Mouse (Mus musculus): ENCODE data around the gene Chic2. TPM values are rescaled to one million over a fixed set of nuclear protein-coding genes. Genes with fewer than 3 reads are reported as not detected.

Chic2 gene
- total and polyA plus RNA-seq, 3 experiments: 33.4 to 100 (median 41.1) TPM

- no peak overlapping the region for H3K4me3 ChIP-seq (ENCODE audit: control insufficient read depth in 1 of 2, insufficient read depth in 1 of 2, low read depth in 2 of 2, low read length in 2 of 2)
- H3K27ac ChIP-seq (ENCODE audit: control insufficient read depth, low read depth, low read length): no peak overlapping the region
- no peak for DNase-seq (ENCODE audit: low read depth, low spot score)
- no peaks in the 10 kb centered on the region for H3K9me3 ChIP-seq (replicated peaks; ENCODE audit: insufficient read depth, low read length)
- no peaks in the 10 kb centered on the region for H3K36me3 ChIP-seq (ENCODE audit: control insufficient read depth in 1 of 2, insufficient read depth in 2 of 2, low read length in 2 of 2)
- no peaks in the 10 kb centered on the region for H3K79me2 ChIP-seq (ENCODE audit: control insufficient read depth, insufficient read depth, low read length, poor library complexity)
- peaks cover 3 to 6% of the 10 kb centered on the region in 2 experiments for H3K27me3 ChIP-seq (ENCODE audit: control insufficient read depth in 1 of 2, insufficient read depth in 2 of 2, low read length in 2 of 2)
- no peak overlapping the region for H3K9ac ChIP-seq (ENCODE audit: control insufficient read depth, low read depth, low read length, poor library complexity, severe bottlenecking)
- H3K4me1 ChIP-seq (ENCODE audit: control insufficient read depth in 1 of 2, insufficient read depth in 2 of 2, low read length in 2 of 2): no peaks in the 10 kb centered on the region
- TF ChIP-seq TCF12 (IDR thresholded peaks at IDR 0.05; ENCODE audit: low read depth, low read length): no peak
- no peak for TF ChIP-seq CHD1 (IDR thresholded peaks at IDR 0.05; ENCODE audit: low read depth, low read length)
- TF ChIP-seq ELF1 (IDR thresholded peaks at IDR 0.05; ENCODE audit: low read depth, low read length): no peak
- TF ChIP-seq RCOR1 (IDR thresholded peaks at IDR 0.05; ENCODE audit: low read depth, low read length): no peak
- TF ChIP-seq NRF1 (IDR thresholded peaks at IDR 0.05; ENCODE audit: insufficient read depth, low read depth, low read length, poor library complexity, severe bottlenecking): no peak
- TF ChIP-seq GATA1 (IDR thresholded peaks at IDR 0.05; ENCODE audit: low read depth, low read length): no peak
- TF ChIP-seq MAFK (IDR thresholded peaks at IDR 0.05; ENCODE audit: borderline replicate concordance, low read depth, low read length): no peak
- TF ChIP-seq MXI1 (IDR thresholded peaks at IDR 0.05; ENCODE audit: low read depth, low read length): no peak
- no peak for TF ChIP-seq HCFC1 (IDR thresholded peaks at IDR 0.05; ENCODE audit: low read depth, low read length)
- no peak for TF ChIP-seq JUND (IDR thresholded peaks at IDR 0.05; ENCODE audit: low read depth, low read length)
- TF ChIP-seq EP300 (IDR thresholded peaks at IDR 0.05; ENCODE audit: low read depth in 1 of 2, low read length in 2 of 2): no peak
- TF ChIP-seq ZMIZ1 (IDR thresholded peaks at IDR 0.05; ENCODE audit: low read depth, low read length): no peak
- TF ChIP-seq BHLHE40 (IDR thresholded peaks at IDR 0.05; ENCODE audit: borderline replicate concordance, low read depth, low read length): no peak
- no peak for TF ChIP-seq E2F4 (IDR thresholded peaks at IDR 0.05; ENCODE audit: borderline replicate concordance, low read depth, low read length)
- no peak for TF ChIP-seq TAL1 (IDR thresholded peaks at IDR 0.05; ENCODE audit: low read length)
- no peak for TF ChIP-seq CHD2 (IDR thresholded peaks at IDR 0.05; ENCODE audit: low read length)
- no peak for TF ChIP-seq CTCF (IDR thresholded peaks at IDR 0.05 in 2 of 3, conservative IDR thresholded peaks at IDR 0.05 in 1 of 3; ENCODE audit: control insufficient read depth in 1 of 3, insufficient read depth in 1 of 3, low read depth in 2 of 3, low read length in 3 of 3, poor library complexity in 1 of 3, severe bottlenecking in 1 of 3)
- no peak for TF ChIP-seq POLR2AphosphoS5 (IDR thresholded peaks at IDR 0.05; ENCODE audit: borderline replicate concordance, low read depth, low read length)
- TF ChIP-seq MYB (IDR thresholded peaks at IDR 0.05; ENCODE audit: low read depth, low read length): no peak
- TF ChIP-seq MAX (IDR thresholded peaks at IDR 0.05; ENCODE audit: low read length): no peak
Observed at GRCm38 (mm10) chr5:74967882-74968281, 76.7 kb downstream of the Chic2 start.

- no peak overlapping the region for H3K9ac ChIP-seq (ENCODE audit: control insufficient read depth, low read depth, low read length, poor library complexity, severe bottlenecking)
- no peak overlapping the region for H3K27ac ChIP-seq (ENCODE audit: control insufficient read depth, low read depth, low read length)
- TF ChIP-seq NRF1 (IDR thresholded peaks at IDR 0.05; ENCODE audit: insufficient read depth, low read depth, low read length, poor library complexity, severe bottlenecking) (no peak), SIN3A (IDR thresholded peaks at IDR 0.05; ENCODE audit: low read length) (no peak), MXI1 (IDR thresholded peaks at IDR 0.05; ENCODE audit: low read depth, low read length) (no peak), RCOR1 (IDR thresholded peaks at IDR 0.05; ENCODE audit: low read depth, low read length) (no peak), MAX (IDR thresholded peaks at IDR 0.05; ENCODE audit: low read length) (no peak), MYC (IDR thresholded peaks at IDR 0.05; ENCODE audit: low read depth, low read length) (no peak), MYB (IDR thresholded peaks at IDR 0.05; ENCODE audit: low read depth, low read length) (no peak), JUND (IDR thresholded peaks at IDR 0.05; ENCODE audit: low read depth, low read length) (no peak), MAFK (IDR thresholded peaks at IDR 0.05; ENCODE audit: borderline replicate concordance, low read depth, low read length) (no peak), NELFE (IDR thresholded peaks at IDR 0.05; ENCODE audit: low read depth, low read length) (no peak), CHD2 (IDR thresholded peaks at IDR 0.05; ENCODE audit: low read length) (no peak), MAZ (IDR thresholded peaks at IDR 0.05; ENCODE audit: low read depth, low read length) (no peak), ETS1 (IDR thresholded peaks at IDR 0.05; ENCODE audit: low read depth, low read length) (no peak), CTCF (IDR thresholded peaks at IDR 0.05 in 2 of 3, conservative IDR thresholded peaks at IDR 0.05 in 1 of 3; ENCODE audit: control insufficient read depth in 1 of 3, insufficient read depth in 1 of 3, low read depth in 2 of 3, low read length in 3 of 3, poor library complexity in 1 of 3, severe bottlenecking in 1 of 3) (no peak), ELF1 (IDR thresholded peaks at IDR 0.05; ENCODE audit: low read depth, low read length) (no peak), GABPA (IDR thresholded peaks at IDR 0.05; ENCODE audit: low read depth, low read length) (no peak), GATA1 (IDR thresholded peaks at IDR 0.05; ENCODE audit: low read depth, low read length) (no peak), ZKSCAN1 (IDR thresholded peaks at IDR 0.05; ENCODE audit: low read depth, low read length) (no peak)
- no peaks in the 10 kb centered on the region for H3K9me3 ChIP-seq (replicated peaks; ENCODE audit: insufficient read depth, low read length)
- H3K36me3 ChIP-seq (ENCODE audit: control insufficient read depth in 1 of 2, insufficient read depth in 2 of 2, low read length in 2 of 2): no peaks in the 10 kb centered on the region
- no peak overlapping the region for H3K4me3 ChIP-seq (ENCODE audit: control insufficient read depth in 1 of 2, insufficient read depth in 1 of 2, low read depth in 2 of 2, low read length in 2 of 2)
- no peaks in the 10 kb centered on the region for H3K4me1 ChIP-seq (ENCODE audit: control insufficient read depth in 1 of 2, insufficient read depth in 2 of 2, low read length in 2 of 2)
- DNase-seq (ENCODE audit: low read depth, low spot score): no peak
- H3K27me3 ChIP-seq (ENCODE audit: control insufficient read depth in 1 of 2, insufficient read depth in 2 of 2, low read length in 2 of 2): peaks cover 3 to 6% of the 10 kb centered on the region in 2 experiments
- no peaks in the 10 kb centered on the region for H3K79me2 ChIP-seq (ENCODE audit: control insufficient read depth, insufficient read depth, low read length, poor library complexity)
Observed at GRCm38 (mm10) chr5:74966891-74967290, 77.7 kb downstream of the Chic2 start.

Data from MEL (cell line).